Mouse (Mus musculus) left cerebral cortex, postnatal 36 days (tissue): ENCODE data around the gene Cntnap1. TPM values are rescaled to one million over a fixed set of nuclear protein-coding genes. Genes with fewer than 3 reads are reported as not detected.

Experiments used
- DNase-seq, 2 experiments: peaks; one replicate each; pipeline ENCODE4 v3.0.0; 2021 to 2022; ENCODE audit warnings: low spot score in 2 of 2, mixed read lengths in 1 of 2
- intact Hi-C: fragments of 180-260 bp; cut with DNase I; formaldehyde crosslinking; loops from one replicate; pipeline ENCODE4 v1.15.1; 2025
- total RNA-seq, 2 experiments: library from RNA; stranded (reverse); gene quantifications; 2 replicates each; pipeline ENCODE4 v1.2.3; 2021

The Cntnap1 gene
- total RNA-seq, 2 experiments from 2014 or later = 167 to 172 TPM

DNA sequence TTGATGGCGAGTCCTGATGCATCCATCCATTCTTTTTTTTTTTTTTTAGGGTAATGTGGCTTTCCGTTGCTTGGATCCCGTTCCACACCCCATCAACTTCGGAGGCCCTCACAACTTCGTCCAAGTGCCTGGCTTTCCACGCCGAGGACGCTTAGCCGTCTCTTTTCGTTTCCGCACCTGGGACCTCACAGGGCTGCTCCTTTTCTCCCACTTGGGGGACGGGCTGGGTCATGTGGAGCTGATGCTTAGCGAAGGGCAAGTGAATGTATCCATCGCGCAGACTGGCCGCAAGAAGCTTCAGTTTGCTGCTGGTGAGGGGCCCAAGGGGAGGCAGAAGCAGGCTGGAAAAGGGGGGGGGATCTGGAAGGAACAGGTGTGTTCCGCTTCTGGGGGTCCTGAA lies 9.9 kb downstream of the Cntnap1 start:
- DNase-seq = no peak
- intact Hi-C loops = no loop called here

DNA sequence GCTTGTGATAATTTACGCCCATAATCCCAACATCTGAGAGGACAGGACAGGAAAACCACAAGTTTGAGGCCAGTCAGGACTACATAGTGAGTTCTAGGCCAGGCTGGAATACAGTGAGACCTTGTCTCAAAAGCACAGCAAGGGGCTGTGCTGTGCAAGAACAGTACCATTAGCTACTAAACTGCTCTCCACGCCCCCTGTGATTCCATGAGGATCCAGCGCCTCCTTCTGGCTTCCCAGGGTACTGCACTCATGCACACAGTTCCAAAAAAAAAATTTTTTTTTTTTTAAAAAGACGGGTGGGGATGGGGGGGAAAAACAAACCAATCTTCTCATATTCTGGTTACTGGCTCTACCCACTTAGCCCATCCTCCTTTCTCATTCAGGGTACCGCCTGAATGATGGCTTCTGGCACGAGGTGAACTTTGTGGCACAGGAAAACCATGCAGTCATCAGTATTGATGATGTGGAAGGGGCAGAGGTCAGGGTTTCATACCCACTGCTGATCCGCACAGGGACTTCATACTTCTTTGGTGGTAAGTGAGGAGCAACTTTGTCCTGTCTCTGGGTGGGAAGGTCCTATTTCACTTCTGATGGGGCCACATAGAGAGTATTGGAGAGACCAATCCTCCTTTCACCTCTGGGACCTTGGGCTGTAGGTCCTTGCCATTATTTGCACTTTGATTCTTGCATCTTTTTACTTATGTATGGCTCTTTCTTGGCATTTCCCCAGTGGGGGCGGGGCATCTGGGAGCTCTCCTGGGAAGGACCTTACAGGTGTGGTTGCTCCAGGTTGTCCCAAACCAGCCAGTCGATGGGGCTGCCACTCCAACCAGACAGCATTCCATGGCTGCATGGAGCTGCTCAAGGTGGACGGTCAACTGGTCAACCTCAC lies 10.8 kb downstream of the Cntnap1 start:
- DNase-seq = no peak
- intact Hi-C loops = no loop called here

DNA sequence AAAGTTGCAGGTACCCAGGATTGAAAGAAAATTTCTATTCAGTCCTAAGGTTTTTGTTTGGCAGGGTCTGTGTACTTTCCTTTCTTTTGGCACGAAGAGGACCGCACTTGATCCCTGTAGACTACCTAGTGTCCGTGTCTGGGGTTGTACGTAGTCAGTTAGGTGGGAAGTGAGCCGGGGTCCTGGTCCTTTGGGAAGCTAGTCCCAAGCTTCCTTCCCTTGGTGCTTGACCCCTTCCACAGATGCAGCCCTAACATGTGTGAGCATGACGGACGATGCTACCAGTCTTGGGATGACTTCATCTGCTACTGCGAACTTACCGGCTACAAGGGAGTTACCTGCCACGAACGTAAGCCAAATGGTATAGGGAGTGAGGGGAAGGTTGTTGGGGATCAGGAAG lies 11.6 kb downstream of the Cntnap1 start:
- intact Hi-C loops = no loop called here
- DNase-seq = no peak

DNA sequence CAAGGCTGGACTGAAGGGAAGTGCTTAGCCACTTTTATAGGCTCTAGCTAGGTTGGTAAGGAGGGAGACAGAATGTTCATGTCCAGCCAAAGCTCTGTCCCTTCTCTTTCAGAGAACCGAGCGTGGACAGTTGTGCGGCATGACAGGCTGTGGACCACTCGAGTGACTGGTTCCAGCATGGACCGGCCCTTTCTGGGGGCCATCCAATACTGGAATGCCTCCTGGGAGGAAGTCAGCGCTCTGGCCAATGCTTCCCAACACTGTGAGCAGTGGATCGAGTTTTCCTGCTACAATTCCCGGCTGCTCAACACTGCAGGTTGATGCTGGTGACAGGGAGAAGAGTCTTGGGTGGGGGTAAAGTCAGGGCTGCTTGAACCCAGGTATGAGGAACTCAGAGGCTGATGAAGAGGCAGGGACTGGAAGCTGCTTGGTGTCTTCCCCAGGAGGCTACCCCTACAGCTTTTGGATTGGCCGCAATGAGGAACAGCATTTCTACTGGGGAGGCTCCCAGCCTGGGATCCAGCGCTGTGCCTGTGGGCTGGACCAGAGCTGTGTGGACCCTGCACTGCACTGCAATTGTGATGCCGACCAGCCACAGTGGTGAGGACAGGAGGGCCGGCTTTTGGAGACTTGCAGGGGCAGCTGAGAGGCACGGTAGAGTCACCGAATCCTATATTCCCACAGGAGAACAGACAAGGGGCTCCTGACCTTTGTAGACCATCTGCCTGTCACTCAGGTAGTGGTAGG lies 12.6 kb downstream of the Cntnap1 start:
- intact Hi-C loops = no loop called here
- DNase-seq = no peak

DNA sequence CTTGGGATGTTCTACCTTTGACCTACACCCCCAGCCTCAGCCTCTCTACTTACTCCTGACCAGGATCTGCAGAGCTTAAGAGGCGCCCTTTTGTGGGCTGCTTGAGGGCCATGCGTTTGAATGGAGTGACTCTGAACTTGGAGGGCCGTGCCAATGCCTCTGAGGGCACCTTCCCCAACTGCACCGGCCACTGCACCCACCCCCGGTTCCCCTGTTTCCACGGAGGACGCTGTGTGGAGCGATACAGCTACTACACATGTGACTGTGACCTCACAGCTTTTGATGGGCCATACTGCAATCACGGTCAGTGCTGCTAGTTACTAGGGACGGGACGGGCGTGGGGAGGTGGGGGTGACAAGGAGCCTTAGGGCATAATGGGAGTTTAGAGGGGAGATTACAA lies 14.7 kb downstream of the Cntnap1 start:
- intact Hi-C loops = no loop called here
- DNase-seq = no peak

DNA sequence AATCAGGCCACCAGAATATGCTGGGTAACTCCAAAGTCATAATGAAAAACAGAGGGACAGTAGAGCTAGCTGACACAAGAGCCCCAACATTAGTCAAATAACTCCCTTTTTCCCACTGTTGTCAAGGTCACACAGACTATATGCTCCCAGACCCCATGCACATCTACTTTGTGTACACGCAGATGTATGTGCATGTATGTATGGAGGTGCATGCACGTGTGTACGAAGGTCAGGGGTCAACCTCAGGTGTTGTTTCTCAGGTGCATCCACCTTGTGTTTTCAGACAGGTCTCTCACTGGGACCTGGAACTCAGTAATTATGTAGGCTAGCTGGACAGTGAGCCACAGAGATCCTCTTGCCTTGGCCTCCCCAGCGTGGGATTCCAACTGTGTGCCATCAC lies 15.1 kb downstream of the Cntnap1 start:
- DNase-seq = no peak

DNA sequence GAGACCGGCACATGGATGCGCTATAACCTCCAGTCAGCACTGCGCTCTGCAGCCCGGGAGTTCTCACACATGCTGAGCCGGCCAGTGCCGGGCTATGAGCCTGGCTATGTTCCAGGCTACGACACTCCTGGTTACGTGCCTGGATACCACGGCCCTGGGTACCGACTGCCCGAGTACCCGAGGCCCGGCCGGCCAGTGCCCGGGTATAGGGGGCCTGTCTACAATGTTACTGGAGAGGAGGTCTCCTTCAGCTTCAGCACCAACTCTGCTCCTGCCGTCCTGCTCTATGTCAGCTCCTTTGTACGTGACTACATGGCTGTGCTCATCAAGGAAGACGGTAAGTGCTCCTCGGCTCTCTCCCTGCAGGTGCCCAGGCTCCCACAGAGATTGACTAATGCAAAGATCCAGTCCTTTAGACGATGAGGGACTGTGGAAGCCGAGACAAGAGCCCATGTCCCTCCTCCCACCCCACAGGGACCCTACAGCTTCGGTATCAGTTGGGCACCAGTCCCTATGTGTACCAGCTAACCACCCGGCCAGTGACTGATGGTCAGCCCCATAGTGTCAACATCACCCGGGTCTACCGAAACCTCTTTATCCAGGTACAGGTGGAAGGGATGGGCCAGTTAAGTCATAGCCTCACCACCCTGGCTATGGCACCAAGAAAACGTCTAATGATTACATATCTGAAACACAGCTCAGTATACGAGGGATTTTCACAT lies 16.4 kb downstream of the Cntnap1 start:
- no peak for DNase-seq
- intact Hi-C loops = no loop called here

More for the DNA sequence above, 15.1 kb downstream of the Cntnap1 start:
- intact Hi-C loops = no loop called here

DNA sequence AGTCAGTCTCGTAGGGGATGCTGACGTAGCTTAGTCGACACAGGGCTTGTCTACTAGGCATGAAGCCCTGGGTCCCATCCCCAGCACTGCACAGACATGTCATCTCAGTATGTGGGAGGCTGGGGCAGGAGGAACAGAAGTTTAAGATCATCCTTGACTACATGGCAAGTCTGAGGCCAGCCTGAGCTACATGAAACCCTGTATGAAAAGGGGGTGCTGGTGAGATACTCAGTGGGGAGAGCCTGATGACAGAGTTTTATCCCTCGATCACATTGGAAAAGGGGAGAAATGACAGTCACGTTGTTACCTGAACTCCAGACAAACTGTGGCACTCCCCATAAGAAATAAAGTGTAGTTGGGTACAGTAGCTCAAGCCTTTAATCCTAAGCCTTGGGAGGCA lies 17.2 kb downstream of the Cntnap1 start:
- no peak for DNase-seq
- intact Hi-C loops = no loop called here

DNA sequence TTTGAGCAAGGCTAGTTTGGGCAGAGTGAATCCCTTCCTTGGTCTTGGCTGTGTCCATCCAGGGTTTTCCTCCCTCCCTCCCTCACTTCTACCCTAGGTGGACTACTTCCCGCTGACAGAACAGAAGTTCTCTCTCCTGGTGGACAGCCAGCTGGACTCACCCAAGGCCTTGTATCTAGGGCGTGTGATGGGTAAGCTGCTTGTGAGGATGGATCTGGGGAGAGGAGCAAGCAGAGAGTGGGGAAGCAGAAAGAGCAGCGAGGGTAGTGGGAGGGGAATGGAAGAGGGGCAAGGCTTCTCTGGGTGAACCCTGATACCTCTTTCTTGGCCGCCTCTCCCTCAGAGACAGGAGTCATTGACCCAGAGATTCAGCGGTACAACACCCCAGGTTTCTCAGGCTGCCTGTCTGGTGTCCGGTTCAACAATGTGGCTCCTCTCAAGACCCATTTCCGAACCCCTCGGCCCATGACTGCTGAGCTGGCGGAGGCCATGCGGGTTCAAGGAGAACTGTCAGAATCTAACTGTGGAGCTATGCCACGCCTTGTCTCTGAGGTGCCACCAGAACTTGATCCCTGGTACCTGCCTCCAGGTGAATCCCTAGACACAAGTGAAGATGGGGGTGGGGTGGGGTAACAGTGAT lies 18.0 kb downstream of the Cntnap1 start:
- no peak for DNase-seq
- intact Hi-C loops = no loop called here

DNA sequence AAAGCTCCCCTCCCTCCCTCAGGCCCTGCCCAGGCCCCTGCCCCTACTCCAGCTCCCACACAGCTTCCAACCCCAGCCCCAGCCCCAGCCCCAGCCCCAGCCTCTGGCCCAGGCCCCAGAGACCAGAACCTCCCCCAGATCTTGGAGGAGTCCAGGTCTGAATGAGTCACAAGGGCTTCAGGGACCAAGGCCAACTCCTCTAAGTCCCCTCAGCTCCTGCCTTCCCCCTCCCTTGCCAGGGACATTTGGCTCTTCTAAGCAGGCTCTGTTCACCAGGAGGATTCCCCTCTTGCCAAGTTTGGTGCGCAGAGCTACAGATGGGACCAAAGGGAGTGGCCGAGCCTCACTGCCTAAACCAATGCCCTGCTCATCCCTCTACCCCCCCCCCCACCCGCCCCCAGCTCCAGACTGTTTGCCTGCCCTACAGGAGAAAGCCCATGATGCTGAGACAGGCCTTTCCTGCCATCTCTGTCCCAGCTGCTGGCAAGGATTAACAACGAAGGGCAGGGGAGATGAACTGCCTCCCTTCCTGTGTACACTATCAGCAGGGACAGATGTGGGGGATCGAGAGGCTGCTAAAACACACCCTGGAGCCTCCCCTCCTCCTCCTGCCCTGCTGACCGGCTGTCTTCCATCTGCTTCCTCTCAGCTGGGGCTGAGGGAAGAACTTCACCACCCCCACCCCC lies 19.3 kb downstream of the Cntnap1 start:
- intact Hi-C loops = no loop called here
- DNase-seq = peak in 1 of 2 experiments; percentile 53

DNA sequence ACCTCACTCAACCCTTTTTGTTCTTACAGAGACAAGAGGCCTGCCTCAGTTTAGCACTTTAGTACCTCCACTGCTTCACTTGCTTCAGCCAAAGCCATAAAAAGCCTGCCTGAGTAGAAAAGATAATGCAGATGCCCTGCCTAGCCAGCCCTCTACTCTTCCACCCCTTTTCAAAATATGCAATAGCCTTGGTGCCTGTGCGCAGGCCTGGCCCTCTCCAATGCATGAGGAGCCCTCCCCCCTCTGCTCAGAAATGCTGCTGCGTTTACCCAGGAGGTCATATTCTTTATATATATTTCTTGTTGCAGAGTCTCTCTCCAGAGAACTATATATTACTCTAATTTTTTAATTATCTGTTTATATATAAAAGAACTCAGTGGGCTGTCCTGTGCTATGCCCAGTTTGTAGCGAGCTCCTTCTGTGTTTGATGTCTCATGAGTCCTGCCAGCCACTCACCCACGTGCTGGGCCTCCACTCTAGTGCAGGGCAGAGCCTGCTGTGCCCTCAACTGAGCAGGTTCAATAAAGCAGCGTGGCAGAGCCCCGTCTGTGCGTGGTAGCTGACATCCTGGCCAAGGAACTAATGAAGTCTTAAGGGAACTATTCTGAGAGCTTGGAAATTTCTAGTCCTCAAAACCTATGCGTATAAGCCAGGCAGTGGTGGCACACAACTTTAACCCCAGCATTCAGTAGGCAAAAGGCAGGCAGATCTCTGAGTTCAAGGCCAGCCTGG lies 20.0 kb downstream of the Cntnap1 start:
- intact Hi-C loops = no loop called here
- no peak for DNase-seq

DNA sequence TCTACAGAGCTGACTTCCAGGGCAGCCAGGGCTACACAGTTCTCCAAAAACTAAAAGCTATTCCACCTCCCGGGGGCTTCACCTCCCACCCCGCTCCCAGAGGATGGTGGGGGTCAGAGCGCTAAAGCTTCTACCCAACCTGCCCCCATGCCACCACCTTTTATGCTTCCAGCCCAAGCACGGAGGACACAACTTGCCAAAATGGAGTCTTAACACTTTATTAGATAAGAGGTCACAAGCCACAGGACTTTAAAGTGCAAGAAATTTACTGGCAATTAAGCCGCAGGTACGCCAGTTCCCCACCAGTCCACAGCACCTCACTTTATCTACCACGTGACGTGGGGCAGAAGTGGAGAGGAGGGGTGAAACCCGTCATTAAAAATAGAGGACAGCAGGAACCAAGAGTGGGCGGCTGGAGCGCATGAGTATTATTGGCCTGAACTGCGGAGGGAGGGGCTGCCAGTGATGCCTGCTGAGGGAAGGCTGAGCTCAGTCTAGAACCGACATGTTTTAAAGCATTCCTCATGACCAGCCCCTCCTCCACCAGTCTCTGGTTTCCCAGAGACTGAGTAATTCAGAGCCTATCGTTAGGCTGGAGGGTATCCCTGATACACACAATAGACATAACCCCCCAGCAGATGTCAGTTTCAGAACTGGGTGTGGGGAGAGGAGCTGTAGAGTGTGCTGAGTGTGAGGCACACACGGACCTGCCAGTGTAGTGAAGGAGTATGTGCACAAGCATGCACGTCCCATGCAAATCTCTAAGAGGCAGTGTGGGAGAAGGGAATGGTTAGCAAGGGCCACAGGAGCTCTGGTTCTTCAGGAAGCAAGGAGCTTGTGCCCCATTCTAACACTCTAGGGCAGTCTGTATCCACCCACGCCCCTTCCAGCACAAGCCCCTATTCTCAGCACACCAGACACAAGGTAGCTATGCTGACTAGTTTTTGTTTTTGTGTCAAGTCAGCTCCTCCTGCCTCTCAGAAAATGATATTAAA lies 20.9 kb downstream of the Cntnap1 start:
- peak in 1 of 2 experiments; percentile 23 for DNase-seq
- intact Hi-C loops = no loop called here

DNA sequence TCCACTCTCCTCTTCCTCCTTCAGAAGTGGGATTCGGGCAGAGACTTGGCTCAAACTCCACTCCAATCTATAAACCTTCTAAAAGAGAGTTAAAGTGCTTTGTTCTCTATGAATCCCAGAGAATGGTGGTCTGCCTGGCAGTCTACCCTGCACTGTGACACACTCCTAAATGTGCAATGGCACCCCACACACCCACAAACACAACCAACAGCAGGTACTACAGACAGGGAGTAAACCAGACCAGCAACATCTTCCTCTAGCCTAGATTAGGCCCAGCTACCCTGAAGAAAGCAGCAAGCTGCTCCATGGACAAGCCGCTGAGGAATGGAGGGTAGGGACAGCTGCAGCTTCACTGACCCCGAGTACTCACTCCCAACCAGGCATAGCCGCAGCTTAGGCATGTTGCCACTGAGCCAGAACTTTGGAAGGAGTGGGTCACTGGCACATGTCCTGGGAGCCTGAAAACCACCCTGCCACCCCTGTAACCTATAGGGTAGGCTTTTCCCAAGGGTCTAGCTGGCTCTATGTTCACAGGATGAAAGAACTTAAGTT lies 21.7 kb downstream of the Cntnap1 start:
- no peak for DNase-seq
- intact Hi-C loops = no loop called here

DNA sequence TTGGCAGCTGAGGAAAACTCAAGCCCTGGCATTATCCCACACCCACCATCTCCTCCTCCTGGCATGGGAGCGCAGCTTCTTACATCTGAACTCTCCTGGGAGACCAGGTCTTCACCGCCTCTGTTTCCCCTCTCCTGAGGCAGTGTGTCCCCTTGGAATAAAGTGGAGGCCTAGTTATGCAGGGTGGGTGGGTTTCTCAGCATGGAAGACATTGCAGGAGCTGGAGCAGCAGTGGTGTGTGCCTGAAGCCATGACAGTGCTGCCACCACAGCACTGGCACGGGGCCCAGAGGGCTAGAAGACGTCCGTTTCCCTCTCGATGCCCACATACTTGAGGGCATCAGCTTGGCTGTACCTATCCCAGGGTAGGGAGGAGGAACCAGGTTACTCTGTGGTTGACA lies 22.3 kb downstream of the Cntnap1 start:
- no peak for DNase-seq
- intact Hi-C loops = no loop called here

DNA sequence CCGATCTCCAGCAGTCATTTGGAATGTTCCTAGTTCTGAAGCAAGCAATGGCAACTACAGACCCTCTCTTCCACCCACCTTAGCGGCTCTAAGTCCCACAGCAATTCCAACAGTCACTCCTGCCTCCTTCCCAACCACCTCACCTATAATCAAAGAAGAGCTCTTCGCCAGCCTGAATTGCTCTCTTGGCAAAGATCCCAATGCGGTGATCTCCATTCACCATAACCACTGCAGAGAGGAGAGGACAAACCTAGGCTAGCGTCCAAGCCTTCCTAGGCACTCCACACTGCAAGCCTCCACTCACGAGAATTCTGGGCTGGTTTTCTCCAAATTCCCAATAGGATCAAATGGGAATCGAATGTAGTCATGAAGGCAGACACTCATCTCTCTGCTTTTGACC lies 22.8 kb downstream of the Cntnap1 start:
- intact Hi-C loops = no loop called here
- DNase-seq = no peak

DNA sequence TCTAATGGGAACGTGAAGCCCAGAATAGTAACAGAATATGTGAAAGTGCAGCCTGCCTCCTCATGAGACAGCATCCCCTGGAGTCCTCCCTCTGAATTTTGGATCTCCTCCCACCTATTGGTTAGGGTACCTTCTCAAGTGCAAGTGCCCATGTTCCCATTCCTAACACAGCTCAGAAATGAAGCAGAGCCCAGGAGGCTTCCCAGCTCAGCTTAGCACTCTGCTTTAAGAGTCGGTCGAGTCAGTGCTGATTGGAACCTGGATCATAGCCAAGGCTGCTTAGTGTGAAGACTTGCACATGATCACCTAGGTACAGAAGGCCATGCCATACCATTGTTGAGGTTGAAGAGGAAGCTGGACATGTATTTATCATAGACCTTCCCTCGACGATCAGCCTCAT lies 23.8 kb downstream of the Cntnap1 start:
- no peak for DNase-seq
- intact Hi-C loops = no loop called here

DNA sequence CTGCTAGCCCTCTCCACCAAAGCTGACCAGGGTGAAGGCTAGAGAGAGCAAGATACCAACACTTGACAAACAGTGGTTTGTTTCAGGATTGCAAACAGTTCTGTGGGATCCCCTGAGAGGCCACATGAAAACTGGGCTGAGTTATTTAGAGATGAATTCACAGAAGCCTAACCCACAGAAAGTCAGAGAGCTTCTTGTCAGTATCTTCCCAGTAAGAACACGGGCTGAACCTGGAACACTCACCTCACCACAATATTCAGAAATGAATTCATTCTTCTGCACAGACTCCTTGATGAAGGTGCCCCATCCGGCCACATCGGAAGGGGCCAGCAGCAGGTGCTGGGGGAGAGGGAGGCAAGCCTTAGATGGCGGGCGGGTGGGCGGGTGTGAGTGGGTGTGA lies 24.3 kb downstream of the Cntnap1 start:
- intact Hi-C loops = no loop called here
- DNase-seq = no peak
